Mouse (Mus musculus): ENCODE data around the gene Jak3.
A peak's percentile ranks its signal among the peaks of the same experiment; 100 is the strongest.

Gene Jak3

DNA sequence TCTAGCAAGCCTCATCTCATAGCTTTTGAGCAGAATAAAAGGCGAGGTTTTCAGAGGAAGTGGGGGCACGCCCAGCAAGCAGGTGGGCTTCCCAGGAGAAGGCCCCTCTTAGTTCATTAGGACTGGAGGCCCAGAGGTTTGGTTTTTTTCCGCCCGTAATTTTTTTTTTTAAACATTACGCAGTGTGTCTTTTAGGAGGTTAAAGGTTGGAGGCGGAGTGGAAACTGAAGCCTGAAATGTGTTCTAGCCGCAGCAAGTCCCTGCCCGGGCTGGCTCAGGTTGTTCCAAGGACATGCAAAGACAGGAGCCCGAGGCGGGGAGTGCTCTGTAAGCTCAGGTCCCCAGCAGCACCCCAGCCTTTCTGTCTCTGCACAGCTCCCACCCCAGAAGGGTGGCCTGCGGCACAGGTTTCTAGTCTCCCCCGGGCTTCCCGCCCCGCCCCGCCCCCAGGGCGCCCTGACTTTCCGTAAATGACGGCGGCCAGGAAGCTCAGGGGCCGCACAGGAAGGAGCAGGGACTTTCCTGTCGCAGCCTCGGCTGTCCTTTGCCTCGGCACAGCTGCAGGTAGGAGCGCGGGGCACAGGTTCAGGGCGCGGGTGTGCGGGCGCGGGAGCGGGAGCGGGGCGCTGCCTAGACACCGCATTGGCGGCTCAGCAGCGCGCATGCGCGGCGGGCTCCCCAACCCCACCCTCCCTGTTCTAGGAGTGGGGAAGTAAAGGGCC, at the start of gene Jak3:
Gene Jak3 (plus strand): TSS at position 277 of the 722 bp plus-strand sequence.
- DNase-seq, result peak; percentile 80

DNA sequence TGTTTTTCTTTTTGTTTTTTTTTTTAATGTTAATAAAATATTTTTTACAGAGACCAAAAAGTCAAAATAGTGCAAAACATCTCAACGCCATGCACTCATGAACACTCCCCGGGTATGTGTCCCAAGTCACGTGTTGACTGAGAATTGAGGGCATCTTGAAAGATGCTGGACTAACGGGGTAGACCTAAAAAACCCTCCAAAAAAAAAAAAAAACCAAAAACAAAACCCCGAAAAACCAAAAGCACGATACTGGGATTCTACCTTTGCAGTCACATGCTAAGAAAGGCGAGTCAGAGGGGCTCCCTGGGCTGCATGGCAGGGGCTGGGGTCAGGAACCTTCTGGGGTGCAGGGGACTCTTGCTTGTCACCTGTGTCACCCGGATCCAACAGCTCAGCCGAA, 49.3 kb upstream of the Jak3 start:
- no peak for DNase-seq

DNA sequence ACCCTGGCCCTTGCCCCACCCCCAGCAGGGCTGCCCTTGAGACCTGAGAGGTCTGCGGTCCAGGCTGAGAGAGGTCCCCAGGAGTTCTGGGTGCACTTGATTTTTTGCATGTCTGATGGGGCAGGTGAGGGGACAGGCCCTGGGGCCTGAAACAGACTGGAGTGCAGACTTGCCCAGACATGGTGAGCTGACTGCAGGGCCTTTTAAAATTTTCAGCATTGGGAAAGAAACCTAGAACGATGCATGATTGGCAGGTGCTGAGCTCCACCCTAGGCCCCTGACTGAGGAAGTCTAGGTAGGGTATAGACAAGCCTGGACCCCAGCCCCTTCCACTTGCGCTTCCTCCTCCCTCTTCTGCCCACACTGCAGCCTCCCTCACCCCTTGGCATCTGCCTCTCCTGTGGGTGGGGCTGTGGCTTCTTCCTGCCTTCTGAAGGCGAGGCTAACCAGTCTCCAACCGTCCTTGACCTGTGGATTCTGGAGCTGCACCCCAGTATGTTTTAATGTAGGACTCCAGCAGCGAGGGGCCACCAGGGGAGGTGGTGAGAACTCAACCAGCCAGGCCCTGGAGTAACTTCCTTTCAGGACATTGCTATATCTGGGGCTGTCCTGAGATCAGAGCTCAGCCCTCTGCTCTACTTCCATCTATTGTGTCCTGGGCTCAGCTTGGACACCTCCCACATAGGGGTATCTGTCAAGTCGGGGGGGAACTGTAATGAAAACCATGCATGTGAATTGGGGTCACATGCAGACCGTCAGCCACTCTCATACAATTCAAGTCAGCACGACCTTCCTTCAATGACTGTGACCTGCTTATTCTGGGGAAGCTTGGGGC, 48.6 kb upstream of the Jak3 start:
- no peak for DNase-seq

DNA sequence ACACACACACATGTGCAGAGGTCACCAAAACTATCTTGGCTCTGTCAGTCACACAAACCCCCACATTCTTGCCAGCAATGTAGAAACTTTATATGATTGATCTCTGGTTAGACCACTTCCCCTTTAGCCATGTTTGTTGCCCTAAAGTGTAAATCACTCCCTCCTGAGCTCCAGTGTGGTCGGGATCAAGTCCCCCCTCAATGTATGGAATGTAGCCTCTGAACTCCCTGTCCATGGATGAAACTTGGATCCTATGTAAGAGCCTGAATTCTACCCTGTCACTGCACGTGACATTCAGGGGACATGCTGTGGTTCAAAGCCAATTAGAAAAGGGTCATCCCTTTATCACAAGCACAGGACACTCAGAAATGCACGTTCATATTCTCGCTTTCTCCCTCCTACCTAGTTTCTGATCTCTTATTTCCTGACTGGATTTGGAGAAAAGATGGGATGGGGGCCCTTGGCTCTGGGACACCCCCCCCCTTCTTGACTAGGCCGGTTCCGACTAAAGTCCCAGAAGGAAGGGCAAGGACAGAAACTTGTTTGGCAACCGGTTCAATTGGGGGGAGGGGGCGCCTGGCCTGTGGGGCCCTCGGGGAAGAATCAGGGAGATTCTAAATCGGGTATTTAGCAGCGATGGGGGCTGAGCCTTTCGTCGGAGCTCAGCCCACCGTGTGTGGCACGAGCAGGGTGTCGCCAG, 47.5 kb upstream of the Jak3 start:
- no peak for DNase-seq

DNA sequence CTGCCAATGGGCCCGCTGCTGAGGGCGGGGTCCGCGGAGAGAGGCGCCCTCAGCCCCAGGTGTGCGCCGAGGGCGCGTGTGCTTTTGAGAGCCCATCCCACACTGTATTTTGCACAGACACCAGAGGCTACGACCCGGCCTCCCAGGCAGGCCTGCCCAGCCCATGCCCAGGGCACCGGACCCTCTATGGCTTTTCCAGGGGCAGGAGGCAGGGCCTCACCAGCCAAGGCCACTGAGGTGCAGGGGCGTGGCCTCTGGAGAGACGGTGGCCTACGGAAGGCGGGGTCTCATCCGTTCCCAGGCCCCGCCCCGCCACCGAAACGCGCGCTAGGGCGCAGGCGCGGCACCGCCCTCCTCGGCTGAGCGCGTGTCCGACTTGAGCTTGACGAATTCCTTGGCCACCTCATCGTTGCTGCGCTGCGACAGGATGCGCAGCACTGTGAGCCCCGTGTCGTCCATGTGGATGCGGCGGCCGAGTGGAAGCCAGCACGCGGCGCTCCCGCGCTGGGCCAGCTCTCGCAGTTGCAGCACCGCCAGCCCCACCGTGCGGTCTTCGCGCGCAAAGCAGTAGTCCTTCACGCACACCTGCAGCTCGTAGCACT, 46.9 kb upstream of the Jak3 start:
- peak; percentile 91 for DNase-seq

DNA sequence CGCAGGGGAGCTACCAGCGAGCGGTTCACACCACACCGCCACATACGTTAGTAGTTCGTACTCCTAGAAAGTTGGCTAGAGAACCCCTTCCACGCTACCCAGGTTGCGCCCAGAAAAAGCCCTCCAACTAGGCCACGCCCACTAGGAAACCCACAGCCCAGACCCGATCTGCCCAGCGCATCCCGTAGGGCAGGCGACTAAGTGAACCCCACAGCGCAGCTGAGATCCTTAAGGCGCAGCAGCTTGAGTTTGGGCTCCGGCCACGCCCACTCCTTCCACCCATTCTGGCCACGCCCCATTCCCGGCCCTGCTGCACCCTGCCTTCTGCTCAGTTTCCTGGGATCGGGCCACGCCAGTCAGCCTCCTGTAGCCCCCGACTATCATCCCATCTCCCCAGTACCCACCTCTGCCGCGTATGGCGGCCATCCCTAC, 46.3 kb upstream of the Jak3 start:
- peak; percentile 72 for DNase-seq

DNA sequence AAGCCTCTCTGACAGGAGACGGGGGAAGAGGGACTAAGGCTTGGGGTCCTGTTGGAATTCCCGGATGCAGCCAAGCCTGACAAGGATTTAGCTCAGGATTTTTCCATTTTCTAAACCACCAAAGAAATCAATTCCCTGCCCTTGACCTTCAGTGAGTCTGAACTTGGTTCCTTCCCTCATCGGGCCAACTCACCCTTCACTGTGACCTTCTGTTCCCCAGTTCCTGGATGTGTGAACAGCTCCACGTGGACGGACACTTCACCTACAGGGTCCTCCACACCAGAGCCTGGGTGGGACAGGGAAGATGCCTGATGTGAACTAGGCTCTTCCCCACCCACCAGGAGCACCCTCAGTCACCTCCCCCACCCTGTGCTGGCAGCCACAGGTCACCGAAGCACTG, 45.3 kb upstream of the Jak3 start:
- DNase-seq, result no peak

DNA sequence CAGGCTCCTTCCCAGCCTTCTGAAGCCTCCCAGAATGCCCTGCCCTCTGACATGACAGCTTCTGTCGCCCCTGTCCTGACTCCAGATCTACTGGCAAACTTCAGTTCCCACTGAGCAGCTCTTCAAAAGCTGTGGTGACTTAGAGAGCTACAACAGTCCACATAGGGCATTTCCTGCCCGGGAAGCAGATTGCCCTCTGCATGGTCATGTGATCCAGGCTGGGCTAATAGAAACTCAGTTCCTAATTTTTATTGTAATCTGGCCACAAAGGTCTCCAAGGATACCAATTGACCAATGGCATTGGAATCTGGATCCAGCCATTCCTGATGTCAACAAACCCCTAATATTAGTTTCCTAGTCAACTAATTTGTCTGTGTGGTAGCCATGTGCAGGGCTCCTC, 44.2 kb upstream of the Jak3 start:
- DNase-seq, result no peak

DNA sequence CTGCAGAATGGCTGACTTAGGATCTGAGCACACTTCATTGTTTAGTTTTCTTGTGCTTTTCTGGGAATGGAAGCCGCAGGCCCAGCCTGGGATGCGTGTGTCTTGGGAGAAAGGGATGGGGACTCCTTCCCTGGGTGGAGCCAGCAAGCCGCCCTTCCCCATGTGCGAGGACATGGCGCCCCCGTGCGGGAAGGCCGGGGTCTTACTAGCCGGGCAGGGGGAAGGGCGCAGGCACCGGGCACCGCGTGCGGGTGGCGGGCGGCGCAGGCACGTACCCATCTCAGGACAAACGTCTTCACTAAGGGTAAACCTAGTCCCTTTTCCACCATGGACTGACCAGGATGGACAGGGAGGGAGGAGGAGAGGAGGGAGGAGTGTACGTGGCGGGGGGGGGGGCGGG, 42.9 kb upstream of the Jak3 start:
- DNase-seq, result no peak

DNA sequence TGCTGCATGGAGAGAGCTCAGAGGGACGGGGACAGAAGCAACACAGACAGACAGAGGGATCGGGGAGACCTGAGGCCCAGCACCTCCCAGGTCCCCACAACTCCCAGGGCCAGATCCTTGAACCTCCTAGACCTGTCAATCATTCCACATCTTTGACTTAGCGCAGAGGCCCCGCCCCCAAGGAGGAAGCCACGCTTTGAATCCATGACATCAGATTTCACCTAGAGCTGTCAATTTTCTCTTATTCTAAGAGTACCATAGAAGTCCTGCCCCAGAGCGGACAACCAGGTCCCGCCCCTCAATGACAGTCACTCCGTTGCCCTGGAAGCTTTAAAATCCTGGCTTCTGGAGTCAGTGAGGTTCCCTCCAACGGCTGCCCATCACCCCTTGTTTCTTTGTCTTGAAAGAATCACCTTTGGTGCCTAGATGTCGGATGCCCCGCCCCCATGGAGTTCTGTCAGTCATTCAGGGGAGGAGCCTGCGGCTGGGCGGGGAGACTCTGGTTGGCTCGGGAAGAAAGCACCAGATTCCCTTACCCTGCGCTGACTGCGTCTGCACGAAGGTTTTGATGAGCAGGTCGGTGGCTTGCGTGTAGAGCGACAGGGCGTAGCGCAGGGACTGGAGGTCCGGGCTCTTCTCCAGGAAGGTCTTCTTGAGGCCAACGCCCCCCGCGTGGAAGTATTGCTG, 42.0 kb upstream of the Jak3 start:
- peak; percentile 57 for DNase-seq

DNA sequence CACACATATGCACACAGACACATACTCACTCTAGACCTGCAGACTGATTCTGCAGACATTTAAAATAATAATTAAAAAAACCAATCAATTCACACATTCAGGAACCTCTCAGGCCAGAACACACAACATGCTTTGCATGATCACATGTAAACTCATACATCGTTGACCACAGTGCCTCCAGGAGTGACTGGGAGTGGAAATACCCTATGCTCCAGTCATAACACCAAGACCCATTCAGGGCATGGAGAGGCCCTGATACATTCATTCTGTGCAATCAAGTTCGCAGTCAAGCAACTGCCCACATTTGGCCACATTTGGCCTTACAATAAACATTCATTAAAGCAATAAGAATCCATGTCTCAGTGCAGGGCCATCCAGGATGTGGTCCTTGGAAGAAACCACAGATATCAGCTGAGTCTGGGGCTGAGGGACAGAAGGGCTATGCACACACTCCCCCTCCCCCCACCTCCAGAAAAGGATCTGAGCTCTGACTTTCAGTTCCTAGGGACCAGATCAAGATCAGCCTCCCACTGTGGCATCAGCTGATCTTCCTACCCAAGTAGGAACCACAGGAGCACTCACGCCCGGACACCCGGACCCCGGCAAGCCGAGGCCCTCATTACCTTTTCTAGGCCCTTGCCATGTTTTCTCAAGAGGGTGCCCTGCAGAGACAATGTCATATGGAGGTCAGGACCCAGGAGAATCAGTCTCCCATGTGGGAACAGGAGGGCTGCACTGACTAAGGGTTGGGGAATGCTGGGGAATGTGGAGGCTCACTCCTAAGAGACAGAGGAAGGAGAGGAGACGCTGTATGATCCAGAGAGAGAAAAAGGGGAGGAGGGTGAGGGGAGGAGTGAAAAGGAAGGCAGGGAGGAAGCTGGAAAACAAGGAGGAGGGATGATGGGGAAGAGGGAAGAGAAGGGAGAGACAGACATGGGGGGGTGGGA, 38.7 kb upstream of the Jak3 start:
- DNase-seq, result no peak

DNA sequence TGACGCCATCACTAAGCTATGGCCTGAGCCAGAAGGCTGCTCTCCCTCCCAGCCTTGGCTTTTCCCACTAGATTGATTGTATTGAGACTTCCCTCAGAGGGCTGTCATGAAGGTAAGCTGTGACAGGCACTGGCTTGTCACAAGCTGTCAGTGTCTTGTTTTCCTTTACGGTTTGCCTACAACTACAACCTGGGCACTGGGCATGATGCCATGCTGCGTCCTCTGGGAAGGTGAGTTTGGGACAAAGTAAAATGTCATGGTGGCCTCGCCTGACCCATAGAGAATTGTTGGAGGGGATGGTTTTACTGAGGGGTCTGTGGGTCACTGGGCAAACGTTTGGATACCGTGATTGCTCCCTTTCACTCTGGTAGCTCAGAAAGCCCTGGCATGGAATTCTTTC, 37.8 kb upstream of the Jak3 start:
- DNase-seq, result no peak

DNA sequence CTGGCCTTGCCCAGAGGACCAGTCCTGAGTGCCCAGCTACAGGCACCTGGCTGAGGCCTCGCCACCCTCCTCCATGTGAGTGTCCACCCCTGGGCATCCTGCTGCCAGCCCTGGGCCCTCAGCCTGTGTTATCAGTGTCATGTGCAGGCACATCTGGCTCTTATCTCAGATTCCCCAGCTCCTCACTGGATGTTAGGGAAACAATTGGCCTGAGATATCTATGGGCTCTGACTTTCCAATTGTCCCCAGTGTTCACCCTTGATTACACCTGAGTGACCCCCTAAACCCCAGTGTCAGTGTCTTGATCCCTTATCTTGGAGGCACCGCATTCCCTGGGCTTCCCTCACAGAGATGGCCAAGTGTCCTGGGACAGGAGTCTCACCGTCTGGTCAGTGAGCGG, 36.8 kb upstream of the Jak3 start:
- no peak for DNase-seq

DNA sequence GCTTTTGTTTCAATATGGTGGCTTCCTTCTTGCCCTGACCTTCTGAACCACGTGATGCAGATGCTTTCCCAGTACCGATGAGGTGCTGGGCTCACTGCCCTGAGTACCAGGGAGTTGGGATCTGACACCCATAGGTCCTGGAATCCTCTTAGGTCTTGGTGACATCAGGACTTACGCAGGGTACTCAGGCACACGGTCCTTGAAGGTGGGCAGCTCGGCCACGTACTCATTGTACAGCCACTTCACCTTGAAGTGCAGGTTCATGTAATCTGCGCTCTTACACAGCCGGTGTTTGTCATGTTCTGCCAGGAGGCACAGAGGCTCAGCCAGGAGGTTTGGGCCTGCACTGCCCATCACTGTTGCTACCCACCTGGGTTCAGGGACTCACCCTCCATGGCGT, 30.6 kb upstream of the Jak3 start:
- DNase-seq, result no peak

DNA sequence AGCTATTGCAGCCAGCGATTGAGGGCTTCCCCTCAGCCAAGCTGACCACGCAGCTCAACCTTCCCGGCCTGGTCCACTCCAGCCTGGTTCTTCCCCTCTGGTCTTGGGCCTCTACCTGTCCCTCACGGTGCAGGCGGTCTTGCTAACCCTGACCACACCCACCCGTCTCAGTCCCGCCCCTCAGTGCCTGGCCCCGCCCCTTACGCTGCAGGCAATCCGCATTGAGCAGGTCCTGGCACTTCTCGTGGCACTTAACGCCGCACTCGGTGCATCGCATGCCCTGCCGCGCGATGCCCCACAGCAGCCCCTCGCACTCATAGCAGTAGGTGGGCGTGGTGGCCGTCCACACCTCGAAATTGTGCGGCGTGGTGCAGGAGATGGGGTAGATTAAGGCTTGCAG, 21.5 kb upstream of the Jak3 start:
- no peak for DNase-seq

DNA sequence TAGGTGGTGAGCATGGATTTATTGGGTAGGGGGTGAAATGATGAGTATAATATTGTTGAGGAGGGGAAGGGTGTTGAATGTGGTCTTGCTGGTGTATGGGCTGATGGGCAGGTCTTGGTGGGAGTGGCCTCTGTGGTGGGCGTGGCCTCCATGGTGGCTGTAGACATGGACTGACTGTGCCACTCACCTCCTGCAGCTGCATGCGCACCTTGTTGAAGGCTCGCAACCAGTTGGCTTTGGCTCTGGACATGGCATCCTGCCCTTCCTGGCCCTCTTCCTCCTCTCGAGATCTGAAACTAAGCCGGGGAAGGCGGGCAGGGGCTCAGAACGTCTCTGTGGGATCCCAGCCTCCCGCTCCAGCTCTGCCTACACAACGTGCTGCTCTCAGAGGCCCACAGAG, 18.3 kb upstream of the Jak3 start:
- DNase-seq, result peak; percentile 54

DNA sequence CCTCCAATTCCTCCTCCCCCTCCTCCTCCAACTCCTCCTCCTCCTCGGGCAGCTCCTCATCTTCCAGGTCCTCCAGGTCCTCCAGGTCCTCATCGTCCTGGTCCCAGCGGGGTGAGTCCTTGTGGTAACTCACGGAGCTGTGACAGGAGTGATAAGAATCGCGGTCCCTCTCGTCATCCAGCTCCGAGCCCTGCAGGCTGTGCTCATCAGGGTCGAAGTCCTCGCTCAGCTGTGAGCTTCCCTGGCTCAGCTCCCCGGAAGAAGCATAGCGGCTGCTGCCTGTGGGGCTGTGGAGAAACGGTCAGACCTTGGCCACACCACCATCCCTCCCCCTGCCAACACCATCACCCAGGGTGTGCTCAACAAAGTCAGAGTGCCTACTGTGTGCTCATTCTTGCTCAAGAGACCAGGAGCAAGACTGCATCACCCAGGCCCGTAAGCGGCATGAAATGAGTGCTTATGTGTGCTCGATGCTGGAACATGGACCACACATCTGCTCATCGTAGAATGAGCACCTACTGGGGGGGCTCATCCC, 17.5 kb upstream of the Jak3 start:
- DNase-seq, result peak; percentile 34

DNA sequence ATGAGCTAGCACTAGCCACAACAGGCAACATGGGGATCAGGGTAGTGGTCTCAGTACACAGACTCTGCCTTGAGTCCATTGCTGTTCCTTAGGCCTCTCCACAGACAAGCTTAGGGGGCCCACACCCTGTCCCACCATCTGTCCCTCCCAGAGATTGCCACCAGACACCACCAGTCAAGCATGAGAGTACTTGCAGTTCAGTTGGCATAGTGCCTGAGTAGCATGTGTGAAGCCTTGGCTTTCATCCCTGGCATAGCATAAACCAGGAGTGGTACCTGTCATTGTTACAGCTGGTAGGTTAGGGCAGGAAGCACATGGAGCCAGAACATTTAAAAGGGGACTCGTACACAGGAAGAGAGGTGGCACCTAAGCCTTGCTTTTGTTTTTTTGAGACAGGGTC, 16.3 kb upstream of the Jak3 start:
- DNase-seq, result peak; percentile 82

DNA sequence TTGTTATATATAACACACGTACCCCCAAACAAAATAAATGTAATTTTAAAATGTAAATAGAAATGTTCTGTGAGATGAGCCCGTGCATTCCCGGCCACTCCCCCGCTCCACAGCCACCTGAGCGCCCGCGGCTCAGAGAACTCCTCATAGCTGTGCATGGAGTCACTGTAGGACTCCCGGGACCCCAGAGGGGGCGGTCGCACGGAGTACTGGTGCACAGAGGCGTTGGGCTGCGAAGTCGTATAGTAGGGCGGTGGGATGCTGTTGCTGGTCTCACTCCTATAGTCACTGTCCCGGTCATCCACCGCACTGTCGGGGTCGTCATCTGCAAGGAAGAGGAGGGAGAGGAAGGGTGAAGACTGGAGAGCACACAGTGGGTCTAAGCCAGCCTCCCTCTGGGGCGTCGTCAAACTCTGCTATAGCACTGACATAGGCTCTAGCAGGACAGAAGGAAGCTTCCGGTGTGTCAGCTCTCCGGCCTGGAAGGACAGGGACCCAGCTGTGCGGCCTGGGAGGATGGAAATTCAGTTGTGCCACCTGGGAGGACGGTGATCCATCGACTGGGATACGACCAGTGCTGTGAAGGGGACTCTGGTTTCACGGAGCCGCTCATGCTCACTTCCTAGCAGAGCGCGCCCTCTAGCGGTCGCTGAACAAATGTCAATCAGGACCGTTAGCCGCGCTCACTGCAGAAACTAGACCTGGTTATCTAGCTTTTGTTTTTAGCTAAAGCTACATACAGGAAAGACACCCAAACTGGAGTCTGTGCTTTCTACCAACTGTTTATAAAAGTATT, 15.6 kb upstream of the Jak3 start:
- DNase-seq, result peak; percentile 86
